Mouse (Mus musculus): ENCODE data around the gene Gm19426. TPM values are rescaled to one million over a fixed set of nuclear protein-coding genes. Genes with fewer than 3 reads are reported as not detected.
A peak's percentile ranks its signal among the peaks of the same experiment; 100 is the strongest.

Gene Gm19426
- polyA plus RNA-seq, 1 experiment = 3.0 TPM

DNA sequence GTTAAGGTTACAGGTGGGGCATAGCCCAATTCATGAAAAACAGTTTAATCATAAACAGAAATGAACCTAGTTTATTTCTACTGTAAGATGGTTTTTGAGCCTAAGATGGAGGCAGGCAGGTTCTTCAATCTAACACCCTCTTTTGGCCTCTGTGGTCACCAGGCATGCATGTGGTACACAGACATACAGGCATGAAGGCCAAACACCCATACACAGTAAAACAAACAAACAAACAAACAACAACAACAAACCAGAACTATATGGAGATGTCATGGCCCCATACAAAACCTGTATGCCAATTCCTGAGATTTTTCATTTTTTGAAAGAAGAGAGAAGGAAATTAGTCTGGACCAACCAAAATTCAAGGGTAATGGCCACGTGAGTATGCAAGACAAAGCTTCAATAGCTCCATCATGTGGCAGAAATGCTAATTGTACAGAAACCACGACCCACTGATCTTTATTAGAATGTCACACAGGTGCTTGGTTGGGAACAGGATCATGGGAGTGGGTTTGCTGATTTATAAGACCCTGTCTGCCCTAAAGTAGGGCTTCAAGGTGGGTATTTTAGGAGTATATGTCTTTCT is 15.2 kb upstream of the Gm19426 start:
- no peak overlapping the region for H3K4me3 ChIP-seq (replicated peaks)
- H3K36me3 ChIP-seq (replicated peaks; ENCODE audit: low read length) = no peaks in the 10 kb centered on the region
- peaks cover 12% of the 10 kb centered on the region for H3K27me3 ChIP-seq (replicated peaks)
- TF ChIP-seq FLI1 (IDR thresholded peaks at IDR 0.05; ENCODE audit: low read length) (no peak), GATA1 (IDR thresholded peaks at IDR 0.05; ENCODE audit: borderline replicate concordance, low read length) (no peak)
- peaks cover 35% of the 10 kb centered on the region for H3K4me1 ChIP-seq
- no peaks in the 10 kb centered on the region for H3K9me3 ChIP-seq

GRCm38 (mm10) chr2:84757026-84757682 is 13.7 kb upstream of the Gm19426 start:
- TF ChIP-seq GATA1 (IDR thresholded peaks at IDR 0.05; ENCODE audit: borderline replicate concordance, low read length) (no peak), FLI1 (IDR thresholded peaks at IDR 0.05; ENCODE audit: low read length) (no peak)
- Histone ChIP-seq H3K9me3 (no peaks in the 10 kb centered on the region), H3K27me3 (replicated peaks) (peaks cover 3% of the 10 kb centered on the region), H3K4me3 (replicated peaks) (no peak overlapping the region), H3K4me1 (peaks cover 28% of the 10 kb centered on the region), H3K36me3 (replicated peaks; ENCODE audit: low read length) (no peaks in the 10 kb centered on the region)

DNA sequence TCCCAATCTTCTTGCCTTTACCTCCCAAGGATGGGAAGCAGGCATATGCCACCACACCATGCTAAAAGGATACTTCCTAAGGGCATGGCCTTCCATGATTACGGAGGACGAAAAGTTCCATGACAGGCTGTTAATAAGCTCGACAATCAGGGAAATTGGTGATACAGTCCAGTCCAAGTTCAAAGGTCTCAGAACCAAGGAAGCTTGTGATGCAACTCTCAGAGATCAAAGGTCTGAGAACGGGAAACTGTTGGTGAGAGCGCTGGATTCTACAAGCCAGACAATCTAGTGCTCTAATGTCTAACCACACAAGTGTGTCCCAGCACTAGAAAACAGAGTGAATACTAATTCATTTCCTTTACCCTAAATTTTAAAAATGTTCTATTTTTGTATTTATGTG is 12.8 kb upstream of the Gm19426 start:
- Histone ChIP-seq H3K36me3 (replicated peaks; ENCODE audit: low read length) (no peaks in the 10 kb centered on the region), H3K27me3 (replicated peaks) (peaks cover under 1% of the 10 kb centered on the region), H3K9me3 (no peaks in the 10 kb centered on the region; the same call in 1 of the 2 replicates), H3K4me3 (replicated peaks) (no peak overlapping the region), H3K4me1 (peaks cover 27% of the 10 kb centered on the region)
- TF ChIP-seq FLI1 (IDR thresholded peaks at IDR 0.05; ENCODE audit: low read length) = no peak
- TF ChIP-seq GATA1 (IDR thresholded peaks at IDR 0.05; ENCODE audit: borderline replicate concordance, low read length) = no peak

DNA sequence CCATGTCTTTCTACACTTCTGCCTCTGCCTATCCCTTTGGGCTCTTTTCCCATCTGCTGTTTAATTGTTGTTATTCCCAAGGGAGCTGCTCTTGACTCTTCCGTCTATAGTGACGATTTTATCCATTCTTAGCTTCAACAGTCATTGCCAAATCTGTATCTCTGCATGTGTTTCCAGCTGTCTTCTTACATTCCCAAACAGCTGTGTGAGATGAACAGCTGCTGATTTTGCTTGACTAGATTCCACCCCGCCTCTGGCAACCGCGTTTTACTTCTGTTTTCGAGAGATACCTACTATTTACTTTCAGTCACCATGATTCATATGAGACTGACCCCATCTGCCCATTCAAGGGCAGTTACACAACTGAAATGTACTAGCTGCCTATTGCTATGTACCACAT is 6.7 kb upstream of the Gm19426 start:
- H3K9me3 ChIP-seq = no peaks in the 10 kb centered on the region; the same call in 1 of the 2 replicates
- no peaks in the 10 kb centered on the region for H3K36me3 ChIP-seq (replicated peaks; ENCODE audit: low read length)
- no peak overlapping the region for H3K4me3 ChIP-seq (replicated peaks)
- peaks cover 37% of the 10 kb centered on the region for H3K27me3 ChIP-seq (replicated peaks)
- peaks cover 18% of the 10 kb centered on the region for H3K4me1 ChIP-seq
- TF ChIP-seq FLI1 (IDR thresholded peaks at IDR 0.05; ENCODE audit: low read length) (no peak), GATA1 (IDR thresholded peaks at IDR 0.05; ENCODE audit: borderline replicate concordance, low read length) (no peak)

- H3K4me3 ChIP-seq (replicated peaks) = peak overlapping the region; percentile 94
- peaks cover 64% of the 10 kb centered on the region for H3K4me1 ChIP-seq
Observed at GRCm38 (mm10) chr2:84744126-84744525, 671 bp upstream of the Gm19426 start.

DNA sequence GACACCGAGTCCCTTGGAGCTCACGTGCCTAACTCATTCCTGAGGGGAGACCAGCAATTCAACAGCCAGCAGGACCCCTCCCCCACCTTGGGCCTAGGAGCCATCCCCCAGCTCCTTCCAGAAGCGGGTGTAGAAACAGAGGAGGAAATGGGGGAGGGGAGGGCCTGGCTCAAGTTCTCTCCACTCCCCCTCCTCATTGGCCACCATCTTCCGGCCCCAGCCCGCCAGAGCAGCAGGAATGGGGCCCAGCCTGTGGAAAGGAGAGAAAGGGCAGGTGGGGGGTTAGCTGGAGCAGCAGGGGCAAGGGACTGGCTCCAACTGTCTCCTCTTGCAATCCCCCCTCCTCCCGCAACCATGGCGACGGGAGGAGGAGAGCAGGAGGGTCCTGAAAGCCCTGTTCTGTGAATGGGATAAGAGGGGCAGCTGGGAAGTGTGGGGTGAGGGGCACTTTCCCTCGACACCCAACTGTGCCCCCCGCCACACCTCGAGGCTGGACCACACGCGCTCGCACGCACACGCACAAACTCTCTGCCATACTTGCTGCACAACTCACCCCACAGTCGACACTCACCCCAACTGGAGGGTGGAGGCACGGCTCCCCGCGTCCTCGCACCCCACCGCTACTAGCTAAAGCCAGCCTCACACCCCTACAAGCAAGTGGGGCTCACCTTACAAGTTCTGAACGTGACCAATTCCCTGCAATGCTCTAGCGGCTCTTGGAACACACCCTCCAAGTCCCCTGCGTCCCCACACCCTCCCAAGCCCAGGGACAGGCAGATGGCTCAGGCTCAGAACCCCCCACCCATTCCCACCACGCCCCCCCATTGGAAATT is 788 bp downstream of the Gm19426 start:
- Histone ChIP-seq H3K4me1 (peaks cover 79% of the 10 kb centered on the region), H3K9me3 (no peaks in the 10 kb centered on the region), H3K36me3 (replicated peaks; ENCODE audit: low read length) (peaks cover 10% of the 10 kb centered on the region), H3K4me3 (replicated peaks) (peak overlapping the region; percentile 94), H3K27me3 (replicated peaks) (peaks cover 31% of the 10 kb centered on the region)
- no peak for TF ChIP-seq FLI1 (IDR thresholded peaks at IDR 0.05; ENCODE audit: low read length)
- TF ChIP-seq GATA1 (IDR thresholded peaks at IDR 0.05; ENCODE audit: borderline replicate concordance, low read length) = no peak

More at GRCm38 (mm10) chr2:84744126-84744525, 671 bp upstream of the Gm19426 start:
- peaks cover 38% of the 10 kb centered on the region for H3K27me3 ChIP-seq (replicated peaks)
- H3K9me3 ChIP-seq = no peaks in the 10 kb centered on the region
- peaks cover 10% of the 10 kb centered on the region for H3K36me3 ChIP-seq (replicated peaks; ENCODE audit: low read length)
- no peak for TF ChIP-seq FLI1 (IDR thresholded peaks at IDR 0.05; ENCODE audit: low read length)

DNA sequence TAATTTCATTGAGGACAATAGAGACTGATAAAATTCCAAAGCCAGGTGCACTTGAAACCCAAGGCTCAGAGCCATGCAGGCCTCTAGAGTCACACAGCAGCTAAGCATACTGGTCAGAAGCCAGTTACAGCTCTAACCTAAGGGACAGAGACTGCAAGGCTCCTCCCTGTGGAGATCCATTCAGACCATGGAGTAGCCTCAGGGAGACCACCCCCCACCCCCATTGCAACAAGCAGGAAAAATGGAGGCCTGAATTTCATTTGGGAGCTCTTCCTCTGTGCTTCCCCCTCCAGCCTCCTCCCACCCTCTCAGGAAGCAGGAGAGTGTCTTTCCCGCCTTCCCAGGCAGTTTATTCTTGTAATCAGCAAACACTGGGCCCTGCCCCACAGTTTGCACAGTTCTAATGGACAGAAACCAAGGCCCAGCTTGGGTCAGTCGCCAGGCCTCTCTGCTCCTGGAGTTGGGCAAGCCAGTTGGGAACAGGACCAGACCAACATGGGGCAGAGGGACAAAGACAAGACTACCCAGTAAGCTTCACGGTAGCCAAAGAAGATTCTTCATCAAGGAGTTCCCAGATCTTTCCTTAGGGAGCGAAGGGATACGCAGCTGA is 1.5 kb downstream of the Gm19426 start:
- Histone ChIP-seq H3K36me3 (replicated peaks; ENCODE audit: low read length) (peaks cover 10% of the 10 kb centered on the region), H3K4me3 (replicated peaks) (peak overlapping the region; percentile 94), H3K4me1 (peaks cover 81% of the 10 kb centered on the region), H3K27me3 (replicated peaks) (peaks cover 32% of the 10 kb centered on the region), H3K9me3 (no peaks in the 10 kb centered on the region)
- TF ChIP-seq FLI1 (IDR thresholded peaks at IDR 0.05; ENCODE audit: low read length) = no peak
- TF ChIP-seq GATA1 (IDR thresholded peaks at IDR 0.05; ENCODE audit: borderline replicate concordance, low read length) = no peak

GRCm38 (mm10) chr2:84740608-84741333 is 2.7 kb downstream of the Gm19426 start:
- Histone ChIP-seq H3K9me3 (no peaks in the 10 kb centered on the region), H3K4me3 (replicated peaks) (peak overlapping the region; percentile 38), H3K36me3 (replicated peaks; ENCODE audit: low read length) (peaks cover 10% of the 10 kb centered on the region), H3K27me3 (replicated peaks) (peaks cover 35% of the 10 kb centered on the region), H3K4me1 (peaks cover 87% of the 10 kb centered on the region)
- TF ChIP-seq FLI1 (IDR thresholded peaks at IDR 0.05; ENCODE audit: low read length) (no peak), GATA1 (IDR thresholded peaks at IDR 0.05; ENCODE audit: borderline replicate concordance, low read length) (no peak)

DNA sequence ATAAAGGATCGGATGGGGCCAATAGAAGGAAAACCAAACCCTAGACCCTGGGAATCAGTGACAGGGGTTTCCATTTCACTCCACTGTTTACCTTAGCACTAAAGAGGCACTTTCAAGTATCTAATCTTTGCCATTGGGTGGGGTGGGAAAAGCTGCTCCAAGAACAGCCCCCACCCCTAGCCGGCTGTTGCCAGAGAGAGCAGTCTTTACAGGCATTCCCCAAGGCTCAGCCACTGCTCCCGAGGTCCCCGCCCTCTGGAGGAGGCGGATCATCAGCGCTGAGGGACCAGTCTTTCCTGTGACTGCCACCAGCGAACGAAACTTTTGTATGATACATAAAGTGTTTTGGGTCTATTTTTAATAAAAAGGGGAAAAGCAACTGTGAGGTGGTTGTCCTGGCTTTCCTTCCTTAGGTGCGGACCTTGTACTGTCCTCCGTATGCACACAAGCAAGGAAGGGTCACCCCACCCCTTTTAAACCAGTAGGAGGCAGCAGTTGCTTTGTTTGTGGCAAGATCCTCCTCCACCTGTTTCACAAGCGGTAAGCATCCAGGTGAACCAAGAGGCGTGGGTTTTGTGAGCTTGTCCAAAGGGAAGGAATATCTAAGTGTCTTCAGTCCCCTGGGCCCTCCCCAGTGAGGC is 5.1 kb downstream of the Gm19426 start:
- H3K4me3 ChIP-seq (replicated peaks) = peak overlapping the region; percentile 84
- peaks cover 49% of the 10 kb centered on the region for H3K27me3 ChIP-seq (replicated peaks)
- H3K4me1 ChIP-seq = peaks cover 100% of the 10 kb centered on the region
- no peaks in the 10 kb centered on the region for H3K9me3 ChIP-seq
- H3K36me3 ChIP-seq (replicated peaks; ENCODE audit: low read length) = peaks cover 10% of the 10 kb centered on the region
- TF ChIP-seq GATA1 (IDR thresholded peaks at IDR 0.05; ENCODE audit: borderline replicate concordance, low read length) (no peak), FLI1 (IDR thresholded peaks at IDR 0.05; ENCODE audit: low read length) (no peak)
